Mouse (Mus musculus) heart, embryonic 12.5 days (tissue): ENCODE data around the gene Capn5. TPM values are rescaled to one million over a fixed set of nuclear protein-coding genes. Genes with fewer than 3 reads are reported as not detected.

Experiments used
- ATAC-seq: fragments of 200-750 bp; cut with Nextera tagmentation; 2 replicates; pipeline ENCODE4 v1.8.0; 2017; ENCODE audit warnings: moderate TSS enrichment, moderate library complexity; ENCODE audit not compliant: insufficient number of reproducible peaks, low FRiP score
- H3K27ac ChIP-seq: fragments of 300-500 bp; sonication (generic); 2 replicates; pipeline ENCODE4 v1.5.1; 2016; ENCODE audit warnings: mild to moderate bottlenecking, moderate library complexity; ENCODE audit not compliant: poor library complexity, severe bottlenecking
- H3K27me3 ChIP-seq: fragments of 300-500 bp; sonication (generic); replicated peaks from 2 replicates; pipeline ENCODE4 v1.6.1; 2016; ENCODE audit warnings: mild to moderate bottlenecking, moderate library complexity
- H3K36me3 ChIP-seq: fragments of 300-500 bp; sonication (generic); 2 replicates; pipeline ENCODE4 v1.6.1; 2016; ENCODE audit warnings: mild to moderate bottlenecking, moderate library complexity
- H3K4me1 ChIP-seq: fragments of 300-500 bp; sonication (generic); replicated peaks from 2 replicates; pipeline ENCODE4 v1.6.1; 2016; ENCODE audit warnings: mild to moderate bottlenecking
- H3K4me2 ChIP-seq: fragments of 300-500 bp; sonication (generic); 2 replicates; pipeline ENCODE4 v1.6.1; 2016; ENCODE audit warnings: mild to moderate bottlenecking, moderate library complexity
- H3K4me3 ChIP-seq: fragments of 300-500 bp; sonication (generic); 2 replicates; pipeline ENCODE4 v1.5.1; 2016; ENCODE audit warnings: mild to moderate bottlenecking
- H3K9ac ChIP-seq: fragments of 300-500 bp; sonication (generic); 2 replicates; pipeline ENCODE4 v1.6.1; 2016; ENCODE audit warnings: mild to moderate bottlenecking, moderate library complexity
- H3K9me3 ChIP-seq: fragments of 300-500 bp; sonication (generic); replicated peaks from 2 replicates; pipeline ENCODE4 v1.6.1; 2016; ENCODE audit warnings: mild to moderate bottlenecking, moderate library complexity
- WGBS: fragments of 180-500 bp; shearing (Covaris S2); methylation state at CpG from one replicate; pipeline ENCODE4 v1.1.7; 2016; 5-methylcytosine and 5-hydroxymethylcytosine counted together
- polyA plus RNA-seq: library from polyadenylated mRNA; unstranded; fragments of >200 nt; fragmentation: Nextera tagmentation; extraction: Ambion mirVana; gene quantifications from 2 replicates; pipeline ENCODE4 v1.2.1, GENCODE M21; 2016

The Capn5 gene
- 7.4 and 8.0 TPM in 2 replicates for polyA plus RNA-seq

DNA sequence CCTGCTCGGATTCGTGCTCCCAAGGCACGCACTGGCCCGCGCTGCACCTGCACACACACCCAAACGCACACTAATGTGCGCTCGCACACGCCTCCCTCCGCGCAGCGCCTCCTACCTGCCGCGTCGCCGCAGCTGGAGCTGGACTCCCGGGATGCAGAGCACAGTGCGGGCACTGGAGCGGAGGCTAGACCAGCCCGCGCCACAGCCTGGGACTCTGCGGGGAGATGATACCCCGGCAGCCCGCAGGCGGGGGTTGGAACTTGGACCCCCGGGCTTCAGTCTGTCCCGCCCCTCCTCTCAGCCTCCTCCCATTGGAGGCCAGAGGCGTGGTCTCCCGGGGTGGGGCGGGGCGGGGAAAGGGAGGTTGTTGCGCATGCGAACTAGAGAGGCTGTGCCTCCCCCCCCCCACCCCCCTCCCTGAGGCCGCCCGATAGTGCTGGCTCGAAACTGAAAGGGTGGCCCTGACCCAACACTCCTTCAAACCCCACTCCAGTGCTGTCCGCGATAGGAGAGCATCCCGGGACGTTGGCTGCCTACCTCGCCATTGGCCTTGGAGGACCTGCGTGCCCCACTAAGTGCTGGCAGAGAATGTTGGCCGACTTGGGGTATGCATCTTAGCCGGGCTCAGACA lies at the start of gene Capn5:
Capn5 (minus strand) TSS at position 346 of the 631 bp plus-strand sequence.
- Histone ChIP-seq H3K27me3 (no peaks in the 10 kb centered on the region), H3K9me3 (no peaks in the 10 kb centered on the region), H3K36me3 (no peaks in the 10 kb centered on the region), H3K9ac (peak within 1 kb of the TSS; percentile 67), H3K4me3 (peak within 1 kb of the TSS; percentile 68), H3K4me1 (peaks cover 40% of the 10 kb centered on the region), H3K27ac (peak within 1 kb of the TSS; percentile 32), H3K4me2 (peak within 1 kb of the TSS; percentile 77)
- ATAC-seq = peak; percentile 89
- WGBS = 2% methylated on average over 42 of the region's 44 CpGs

- WGBS = 89% methylated on average over 4 of the region's 4 CpGs
- no peak overlapping the region for H3K27ac ChIP-seq
- no peak overlapping the region for H3K4me3 ChIP-seq
- H3K36me3 ChIP-seq = no peaks in the 10 kb centered on the region
- no peak overlapping the region for H3K9ac ChIP-seq
- no peak overlapping the region for H3K4me2 ChIP-seq
- no peak for ATAC-seq
- no peaks in the 10 kb centered on the region for H3K9me3 ChIP-seq
- H3K27me3 ChIP-seq = no peaks in the 10 kb centered on the region
- no peaks in the 10 kb centered on the region for H3K4me1 ChIP-seq
Measured at GRCm38 (mm10) chr7:98223796-98224195, 45.7 kb upstream of the Capn5 start.

DNA sequence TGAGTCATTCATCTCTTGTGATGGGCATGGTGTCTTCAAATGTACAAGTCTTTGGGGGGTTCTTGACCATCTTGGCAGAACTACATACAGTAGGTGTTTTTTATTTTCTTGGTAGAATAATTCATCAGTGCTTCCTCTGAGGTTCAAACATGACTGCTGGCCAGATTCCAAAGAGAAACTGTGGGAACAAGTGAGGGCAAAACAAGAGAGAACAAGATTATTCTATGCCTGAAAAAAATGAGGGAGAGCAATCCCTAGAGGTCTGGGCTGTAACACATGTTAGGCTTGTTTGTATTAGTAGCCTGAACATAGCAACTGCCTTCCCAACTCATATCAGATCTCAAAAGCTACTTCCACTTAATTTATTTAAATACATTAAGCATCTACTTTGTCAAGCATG lies 38.6 kb upstream of the Capn5 start:
- Histone ChIP-seq H3K4me1 (no peaks in the 10 kb centered on the region), H3K4me3 (no peak overlapping the region), H3K27me3 (no peaks in the 10 kb centered on the region), H3K9me3 (no peaks in the 10 kb centered on the region), H3K4me2 (no peak overlapping the region), H3K27ac (no peak overlapping the region), H3K9ac (no peak overlapping the region), H3K36me3 (peaks cover 3% of the 10 kb centered on the region; the same call in 1 of the 2 replicates)
- no peak for ATAC-seq

- no peaks in the 10 kb centered on the region for H3K36me3 ChIP-seq
- H3K4me2 ChIP-seq = no peak overlapping the region
- no peak for ATAC-seq
- no peak overlapping the region for H3K27ac ChIP-seq
- no peaks in the 10 kb centered on the region for H3K27me3 ChIP-seq
- no peaks in the 10 kb centered on the region for H3K9me3 ChIP-seq
- H3K4me1 ChIP-seq = no peaks in the 10 kb centered on the region
- no peak overlapping the region for H3K9ac ChIP-seq
- no peak overlapping the region for H3K4me3 ChIP-seq
- WGBS = 61% methylated on average over 4 of the region's 4 CpGs
Measured at GRCm38 (mm10) chr7:98202946-98203345, 24.9 kb upstream of the Capn5 start.

DNA sequence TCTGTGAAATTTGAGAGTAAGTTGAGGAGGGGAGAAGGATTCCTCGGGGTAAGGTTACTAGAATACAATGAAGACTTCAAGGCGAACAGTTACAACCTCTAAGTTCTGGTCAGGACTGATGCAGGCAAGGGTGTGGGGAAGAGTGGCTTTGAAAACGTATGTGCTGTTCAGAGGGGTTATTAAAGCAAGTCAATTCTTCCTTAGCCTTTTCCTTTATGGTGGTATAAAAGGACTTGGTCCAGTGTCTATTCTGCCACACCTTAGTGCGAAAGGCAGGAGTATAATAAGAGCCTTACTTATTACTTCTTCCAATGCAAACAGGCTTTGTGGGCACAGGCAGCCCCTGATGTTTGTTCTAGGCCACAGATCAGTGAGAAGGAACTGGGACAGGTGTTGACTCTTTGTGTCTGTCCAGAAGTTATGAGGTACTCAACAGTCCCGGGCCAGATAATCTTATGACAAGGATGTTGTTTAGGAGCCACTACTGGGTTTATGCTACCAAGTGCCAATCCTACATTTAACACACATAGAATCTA lies 23.5 kb upstream of the Capn5 start:
- H3K36me3 ChIP-seq = no peaks in the 10 kb centered on the region
- no peak overlapping the region for H3K4me2 ChIP-seq
- no peaks in the 10 kb centered on the region for H3K9me3 ChIP-seq
- WGBS = 76% methylated on average over 5 of the region's 5 CpGs
- no peak overlapping the region for H3K9ac ChIP-seq
- no peak overlapping the region for H3K27ac ChIP-seq
- no peak for ATAC-seq
- peaks cover 4% of the 10 kb centered on the region; the same call in 1 of the 2 replicates for H3K27me3 ChIP-seq
- no peak overlapping the region for H3K4me3 ChIP-seq
- H3K4me1 ChIP-seq = no peaks in the 10 kb centered on the region

- Histone ChIP-seq H3K27ac (no peak overlapping the region), H3K4me3 (no peak overlapping the region), H3K36me3 (no peaks in the 10 kb centered on the region), H3K9me3 (no peaks in the 10 kb centered on the region), H3K27me3 (peaks cover 15% of the 10 kb centered on the region), H3K9ac (no peak overlapping the region), H3K4me2 (no peak overlapping the region), H3K4me1 (no peaks in the 10 kb centered on the region)
- 81% methylated on average over 3 of the region's 3 CpGs for WGBS
- no peak for ATAC-seq
Measured at GRCm38 (mm10) chr7:98200396-98200795, 22.3 kb upstream of the Capn5 start.

- Histone ChIP-seq H3K36me3 (no peaks in the 10 kb centered on the region), H3K9ac (no peak within 1 kb of the TSS), H3K27ac (no peak within 1 kb of the TSS), H3K4me1 (peaks cover 2% of the 10 kb centered on the region), H3K9me3 (no peaks in the 10 kb centered on the region), H3K4me3 (no peak within 1 kb of the TSS), H3K4me2 (no peak within 1 kb of the TSS), H3K27me3 (peaks cover 25% of the 10 kb centered on the region)
- ATAC-seq = no peak
- 88% methylated on average over 4 of the region's 4 CpGs for whole genome bisulfite sequencing
Measured at GRCm38 (mm10) chr7:98199381-98199780, 21.3 kb upstream of the Capn5 start, which contains the start of gene B3gnt6. TSS of gene B3gnt6 (minus strand) at chr7:98199481.

DNA sequence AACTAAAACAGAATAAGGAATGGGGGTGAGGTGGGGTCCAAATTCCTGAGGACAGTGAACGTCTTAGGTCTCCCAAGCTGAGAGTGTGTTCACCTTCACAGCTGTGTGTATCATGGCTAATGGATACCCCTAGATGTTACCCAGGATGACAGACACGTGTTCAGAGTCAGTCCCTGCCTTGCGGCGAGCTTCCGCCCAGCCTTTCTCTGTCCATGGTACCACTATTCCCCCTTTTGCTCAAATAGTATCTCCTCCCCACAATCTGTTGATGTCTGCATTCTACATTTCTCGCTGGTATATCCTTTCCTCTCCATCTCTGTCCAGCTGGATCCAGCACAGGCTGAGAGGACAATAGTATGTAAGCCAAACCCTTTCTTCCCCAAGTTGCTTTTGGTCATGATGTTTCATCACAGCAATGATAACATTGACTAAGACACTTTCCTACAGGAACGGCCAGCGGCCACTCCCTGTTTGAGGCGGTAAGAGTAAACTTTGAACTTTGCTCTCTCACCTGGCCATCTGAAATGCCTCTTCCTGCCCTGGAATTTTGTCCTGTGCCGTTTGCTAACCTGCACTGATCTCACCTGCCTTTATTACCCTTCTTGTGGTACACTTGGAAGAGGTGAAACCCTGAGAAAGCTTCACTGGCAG lies 17.2 kb upstream of the Capn5 start:
- Histone ChIP-seq H3K9ac (no peak overlapping the region), H3K4me3 (no peak overlapping the region), H3K4me2 (no peak overlapping the region), H3K36me3 (no peaks in the 10 kb centered on the region), H3K27ac (no peak overlapping the region), H3K27me3 (peaks cover 50% of the 10 kb centered on the region), H3K9me3 (no peaks in the 10 kb centered on the region), H3K4me1 (peaks cover 16% of the 10 kb centered on the region)
- 29% methylated on average over 10 of the region's 10 CpGs for WGBS
- no peak for ATAC-seq

DNA sequence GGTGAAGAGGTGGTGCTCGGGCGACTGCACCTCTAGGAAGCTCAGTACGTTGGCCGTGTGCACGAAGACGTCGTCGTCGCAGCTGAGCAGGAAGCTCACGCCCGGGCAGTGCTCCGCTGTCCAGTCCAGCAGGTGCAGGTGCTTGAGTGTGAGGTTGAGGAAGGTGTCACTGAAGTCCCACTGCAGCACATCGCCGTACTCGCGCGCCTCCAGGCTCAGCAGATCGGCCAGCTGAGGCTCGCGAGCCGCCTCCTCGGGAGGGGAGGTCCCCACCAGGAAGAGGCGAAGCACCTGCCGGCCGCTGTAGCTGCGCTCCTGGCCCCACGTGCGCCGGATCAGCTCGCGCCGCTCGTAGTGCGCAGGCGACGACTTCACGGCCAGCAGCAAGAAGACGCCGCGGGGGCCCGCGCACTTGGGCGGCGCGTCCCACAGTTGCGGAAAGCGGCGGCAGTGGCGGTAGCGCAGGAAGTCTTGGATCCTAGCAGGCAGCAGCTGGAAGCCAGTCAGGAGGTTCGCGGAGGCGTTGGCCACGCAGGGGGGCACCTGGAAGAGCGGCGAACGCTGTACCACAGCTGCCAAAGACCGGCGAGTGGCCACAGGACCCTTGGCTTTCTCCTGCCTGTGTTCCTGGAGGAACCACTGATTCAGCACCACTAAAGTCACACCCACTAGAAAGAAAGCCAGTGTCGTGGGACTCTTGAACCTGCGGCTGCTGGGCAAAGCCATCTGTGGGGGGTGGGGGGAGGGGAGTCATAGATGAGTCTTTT lies 16.1 kb upstream of the Capn5 start:
- ATAC-seq = no peak
- H3K9me3 ChIP-seq = no peaks in the 10 kb centered on the region
- H3K27me3 ChIP-seq = peaks cover 50% of the 10 kb centered on the region
- peak overlapping the region; percentile 46 for H3K4me3 ChIP-seq
- no peak overlapping the region; the same call in 1 of the 2 replicates for H3K9ac ChIP-seq
- H3K4me1 ChIP-seq = peaks cover 16% of the 10 kb centered on the region
- 3% methylated on average over 61 of the region's 61 CpGs for WGBS
- H3K27ac ChIP-seq = no peak overlapping the region
- peak overlapping the region; percentile 80 for H3K4me2 ChIP-seq
- H3K36me3 ChIP-seq = no peaks in the 10 kb centered on the region

GRCm38 (mm10) chr7:98193515-98194025 lies 15.5 kb upstream of the Capn5 start:
- Histone ChIP-seq H3K36me3 (no peaks in the 10 kb centered on the region), H3K4me1 (peaks cover 16% of the 10 kb centered on the region), H3K4me3 (peak overlapping the region; percentile 46), H3K27me3 (peaks cover 50% of the 10 kb centered on the region), H3K9me3 (no peaks in the 10 kb centered on the region), H3K4me2 (peak overlapping the region; percentile 80), H3K9ac (peak overlapping the region; percentile 27; the same call in 1 of the 2 replicates), H3K27ac (no peak overlapping the region)
- WGBS = 6% methylated on average over 36 of the region's 36 CpGs
- ATAC-seq = no peak; the same call in 1 of the 2 replicates
